Mouse (Mus musculus) bone marrow, adult 2 months (tissue): ENCODE results near the gene Entpd8.

Experiments used
- CTCF ChIP-seq: fragments of 200-500 bp; IDR thresholded peaks from 2 replicates; pipeline ENCODE4 v1.5.1; 2011; ENCODE audit warnings: low read length, control low read depth; ENCODE audit not compliant: control insufficient read depth, insufficient read depth
- POLR2A ChIP-seq: fragments of 200-500 bp; IDR thresholded peaks from 2 replicates; pipeline ENCODE4 v1.6.1; 2011; ENCODE audit warnings: low read depth, mild to moderate bottlenecking, control low read depth, low read length, borderline replicate concordance; ENCODE audit not compliant: control insufficient read depth

- TF ChIP-seq POLR2A (no peak), CTCF (no peak)
These were observed 16.6 kb upstream of the Entpd8 start for GRCm38 (mm10) chr2:25063523-25063922.
